Comparison of ENCODE assay signal across 13 mouse cellular contexts in genomic region chr4:100052258-100052657, GRCm38 (mm10).
"Had no signal": no experiment of that assay in that cellular context is flagged by ENCODE, and none has a peak within 500 bp of the region (broad histone marks: within the 10 kb centered on the region; RNA-seq: fewer than 3 reads in every experiment).

No protein-coding gene starts in this region.

- H3K27me3 ChIP-seq: intestine, embryonic 15.5 days; kidney, embryonic 15.5 days; limb, embryonic 13.5 days; liver, embryonic 15.5 days had no signal

- H3K4me1 ChIP-seq: liver, embryonic 15.5 days had no signal

- H3K4me3 ChIP-seq: intestine, embryonic 15.5 days; kidney, embryonic 15.5 days; limb, embryonic 13.5 days; liver, embryonic 15.5 days; midbrain, embryonic 12.5 days had no signal

- H3K9me3 ChIP-seq: intestine, embryonic 15.5 days; kidney, embryonic 15.5 days; limb, embryonic 13.5 days; liver, embryonic 15.5 days; midbrain, embryonic 12.5 days had no signal

- DNase-seq: kidney, adult 18-20 months; kidney, postnatal 14 days; left cerebral cortex, postnatal 4 days; lung, embryonic 14.5 days; lung, postnatal 14 days; thymus, adult 18-20 months; thymus, postnatal 14 days had no signal

- H3K9ac ChIP-seq: intestine, embryonic 15.5 days; kidney, embryonic 15.5 days; limb, embryonic 13.5 days; liver, embryonic 15.5 days; lung, embryonic 14.5 days; midbrain, embryonic 12.5 days had no signal

- ATAC-seq: intestine, embryonic 15.5 days; midbrain, embryonic 16.5 days had no signal

- H3K4me2 ChIP-seq: intestine, embryonic 15.5 days; kidney, embryonic 15.5 days; limb, embryonic 13.5 days; liver, embryonic 15.5 days; lung, embryonic 14.5 days; midbrain, embryonic 12.5 days had no signal

- H3K27ac ChIP-seq: intestine, embryonic 15.5 days; limb, embryonic 13.5 days; liver, embryonic 15.5 days; midbrain, embryonic 12.5 days had no signal

- H3K36me3 ChIP-seq: intestine, embryonic 15.5 days; kidney, embryonic 15.5 days; limb, embryonic 13.5 days; liver, embryonic 15.5 days; midbrain, embryonic 12.5 days had no signal
